Mouse (Mus musculus) Patski (cell line): ENCODE results near the gene Cryz. TPM values are rescaled to one million over a fixed set of nuclear protein-coding genes. Genes with fewer than 3 reads are reported as not detected.
A peak's percentile ranks its signal among the peaks of the same experiment; 100 is the strongest.

ENCODE experiments used
- ATAC-seq: fragments of 100-300 bp; one replicate; pipeline ENCODE4 v1.8.0; 2021
- CTCF ChIA-PET: fragments of 350-600 bp; sonication (Branson Sonifier 250); formaldehyde crosslinking; loops from one replicate; lab custom pipeline; 2022; ENCODE audit warnings: inconsistent platforms; lab: Charles Lee
- POLR2A ChIA-PET: fragments of 350-600 bp; sonication (Branson Sonifier 250); formaldehyde crosslinking; loops from one replicate; lab custom pipeline; 2022; ENCODE audit warnings: antibody characterized with exemption, inconsistent platforms; lab: Charles Lee
- DNase-seq: peaks from one replicate; pipeline ENCODE4 v3.0.0-alpha.2; 2011; ENCODE audit warnings: low read depth, low spot score
- H3K27me3 ChIP-seq: fragments of 371-371 bp; one replicate; pipeline ENCODE4 v1.5.1; 2021
- CTCF ChIP-seq: fragments of 100-300 bp; IDR thresholded peaks from one replicate; pipeline ENCODE4 v1.5.1; 2021
- in situ Hi-C: fragments of 300-500 bp; cut with MboI; formaldehyde crosslinking; loops from 3 replicates; pipeline ENCODE4 v1.11.1; 2018; ENCODE audit warnings: low pct_unique_long_range_greater_than_20kb, mixed read lengths
- polyA plus RNA-seq: library from polyadenylated mRNA; unstranded; gene quantifications from one replicate; pipeline ENCODE4 v1.2.3, GENCODE M21; 2021

Gene Cryz
- polyA plus RNA-seq = 116 TPM

DNA sequence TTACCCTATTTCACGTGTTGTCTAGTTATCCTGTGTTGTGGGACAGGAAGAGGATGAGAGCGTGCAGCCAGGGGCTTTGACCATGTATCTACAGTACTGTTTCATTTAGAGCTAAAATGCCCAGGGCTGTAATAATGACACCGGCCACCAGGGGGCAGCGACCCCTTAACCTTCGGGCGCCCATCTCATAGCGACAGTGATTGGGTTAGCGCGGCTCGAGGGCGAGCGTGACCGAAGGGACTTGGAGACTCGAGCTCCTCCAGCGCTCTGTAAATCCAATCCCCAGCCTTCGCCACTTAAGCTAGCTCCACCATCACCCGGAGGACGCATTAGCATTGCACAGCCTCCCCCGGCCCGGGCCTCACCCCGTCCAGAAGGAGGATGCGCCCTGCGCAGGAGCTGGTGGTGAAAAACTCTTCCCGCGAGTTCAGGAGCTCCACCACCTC, at the start of gene Cryz:
Cryz (plus strand) TSS at position 224 of the 446 bp plus-strand sequence.
- ChIA-PET CTCF (interaction anchor here (0.9 to 2.3 kb wide), 12 partner anchors 9 to 542 kb away, joined by 3 to 19 read pairs (median 4); partner anchors contain the start of genes Fpgt and Lrriq3), POLR2A (no interaction called here)
- no peak for TF ChIP-seq CTCF
- DNase-seq (peak; percentile 79), ATAC-seq (peak; percentile 92)
- in situ Hi-C loops = loop anchor here (10.0 kb wide), 1 partner anchor 498 kb away; the partner anchor contains the start of genes Fpgt and Lrriq3
- H3K27me3 ChIP-seq = no peaks in the 10 kb centered on the region

DNA sequence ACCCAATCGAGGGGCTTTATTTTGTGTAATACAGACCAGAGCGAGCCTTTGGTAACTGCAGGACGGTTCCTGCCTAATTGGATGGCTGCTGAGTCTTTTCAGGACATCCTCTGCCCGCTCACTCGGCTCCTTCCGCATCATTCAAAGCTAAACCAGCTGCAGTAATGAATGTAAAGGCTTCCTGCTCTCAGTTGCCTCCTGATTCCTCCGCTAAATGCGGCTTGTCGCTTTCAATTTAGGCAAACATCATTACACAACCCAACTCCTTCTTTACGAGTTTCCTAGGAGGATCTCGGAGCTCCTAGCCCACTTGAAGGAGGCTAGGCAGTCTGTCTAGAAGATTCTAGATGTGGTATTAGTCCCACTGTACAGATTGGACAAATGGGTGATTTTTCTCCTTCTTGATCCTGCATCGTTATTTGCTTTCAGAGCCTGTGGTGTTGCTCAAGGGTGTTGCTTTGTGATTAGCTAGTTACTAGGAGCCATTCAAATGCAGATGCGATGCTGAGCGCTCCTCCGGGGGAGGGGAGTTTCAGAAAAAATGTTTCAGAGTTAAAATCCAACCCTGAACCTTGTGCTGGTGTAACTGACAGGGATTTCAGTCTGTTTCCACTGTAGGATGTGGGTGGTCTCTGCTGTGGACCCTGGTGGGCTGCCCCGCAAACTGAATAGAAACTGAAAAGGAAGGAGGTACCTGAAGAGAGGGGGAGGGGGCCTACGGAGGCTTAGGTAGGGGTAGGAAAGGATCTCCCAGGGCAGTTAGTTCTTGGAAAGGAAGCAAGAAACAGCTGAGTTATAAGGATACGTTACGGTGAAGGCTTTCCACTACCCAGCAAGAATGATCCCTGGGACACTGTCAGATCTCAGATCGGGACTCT, 48.7 kb upstream of the Cryz start:
- peak; percentile 11 for ATAC-seq
- peaks cover 16% of the 10 kb centered on the region for H3K27me3 ChIP-seq
- POLR2A ChIA-PET = no interaction called here
- CTCF ChIA-PET = interaction anchor here (1.7 kb wide), 1 partner anchor 12 kb away, joined by 4 read pairs; no protein-coding TSS in a partner anchor
- no peak for TF ChIP-seq CTCF
- in situ Hi-C loops = no loop called here
- no peak for DNase-seq

DNA sequence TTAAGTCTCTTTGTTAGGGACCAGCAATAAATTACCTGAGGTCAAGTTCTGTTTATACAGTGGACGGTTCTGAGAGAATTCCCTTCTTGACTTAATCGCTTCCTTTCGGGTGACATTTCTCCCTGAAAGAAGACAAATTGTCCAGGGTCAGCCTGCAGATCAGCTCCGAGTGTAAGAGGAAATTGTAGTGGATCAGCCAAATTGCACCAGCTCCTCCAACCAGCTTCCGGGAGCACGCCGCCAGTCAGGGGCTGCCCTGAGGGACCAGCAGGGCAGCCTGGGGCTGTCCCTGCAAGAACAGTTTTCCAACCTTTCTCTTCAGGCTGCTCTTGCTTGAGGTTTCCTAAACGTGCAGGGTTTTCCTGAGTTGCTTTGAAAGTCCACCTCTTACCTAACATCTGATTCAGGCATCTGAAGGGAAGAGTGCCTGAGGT, 47.6 kb upstream of the Cryz start:
- TF ChIP-seq CTCF = no peak
- POLR2A ChIA-PET = no interaction called here
- ATAC-seq (no peak), DNase-seq (no peak)
- peaks cover 22% of the 10 kb centered on the region for H3K27me3 ChIP-seq
- CTCF ChIA-PET = interaction anchor here (1.3 kb wide), 1 partner anchor 24 kb away, joined by 4 read pairs; no protein-coding TSS in a partner anchor
- in situ Hi-C loops = no loop called here

DNA sequence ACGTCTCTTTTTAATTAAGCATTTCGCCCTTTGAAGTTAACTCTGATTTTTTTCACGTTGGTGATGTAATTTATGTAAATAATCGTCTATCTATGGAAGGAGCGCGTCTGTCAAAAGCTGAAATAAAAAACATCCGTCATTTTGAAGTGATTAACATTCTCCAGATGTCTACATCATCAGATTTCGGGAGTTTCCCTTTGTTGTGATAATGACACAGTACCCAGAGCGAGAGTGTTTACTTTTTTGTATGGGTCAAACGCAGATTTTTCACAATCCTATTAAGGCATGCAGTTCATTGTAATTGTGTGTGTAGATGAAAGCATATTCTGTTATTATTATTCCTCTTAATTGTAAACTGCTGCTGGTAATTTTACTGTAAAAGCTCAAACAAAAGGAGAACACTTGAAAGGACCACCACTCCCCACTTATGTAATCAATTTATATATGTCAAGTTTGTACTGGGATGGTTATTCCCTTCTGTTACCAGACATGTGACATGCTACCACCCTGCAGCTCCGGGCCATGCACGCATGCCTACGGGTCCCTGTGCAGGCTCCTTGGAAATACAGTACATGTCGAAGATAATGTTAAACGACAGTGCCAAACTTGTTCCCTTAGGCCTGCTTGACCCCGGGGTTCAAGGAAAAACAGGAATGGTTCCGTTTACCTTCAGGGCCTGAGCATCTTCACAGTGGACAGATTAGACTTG, 46.0 kb upstream of the Cryz start:
- peaks cover 24% of the 10 kb centered on the region for H3K27me3 ChIP-seq
- no peak for ATAC-seq
- in situ Hi-C loops = no loop called here
- no peak for DNase-seq
- TF ChIP-seq CTCF = no peak
- ChIA-PET POLR2A (no interaction called here), CTCF (interaction anchor here (1.3 kb wide), 1 partner anchor 22 kb away, joined by 4 read pairs; no protein-coding TSS in a partner anchor)

DNA sequence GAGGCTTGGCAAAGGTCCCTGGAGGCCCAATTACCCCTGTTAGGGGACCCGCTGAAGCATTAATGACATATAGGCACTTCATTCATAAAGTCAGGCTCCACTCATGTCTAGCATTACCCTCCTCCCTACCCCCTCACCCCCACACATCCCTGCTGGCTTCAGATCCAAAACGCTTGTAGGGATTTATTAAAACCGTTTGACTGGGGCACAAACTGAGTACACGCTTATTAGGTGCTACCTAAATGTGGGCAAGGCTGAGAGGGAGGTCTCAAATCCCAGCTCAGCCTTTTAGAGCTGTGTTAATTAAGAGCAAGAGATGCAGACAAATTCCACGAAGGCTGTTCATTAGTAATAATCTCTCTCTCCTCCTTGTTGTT, 45.5 kb upstream of the Cryz start:
- ATAC-seq (no peak), DNase-seq (no peak)
- ChIA-PET CTCF (no interaction called here), POLR2A (no interaction called here)
- no peak for TF ChIP-seq CTCF
- H3K27me3 ChIP-seq = peaks cover 24% of the 10 kb centered on the region
- in situ Hi-C loops = no loop called here

DNA sequence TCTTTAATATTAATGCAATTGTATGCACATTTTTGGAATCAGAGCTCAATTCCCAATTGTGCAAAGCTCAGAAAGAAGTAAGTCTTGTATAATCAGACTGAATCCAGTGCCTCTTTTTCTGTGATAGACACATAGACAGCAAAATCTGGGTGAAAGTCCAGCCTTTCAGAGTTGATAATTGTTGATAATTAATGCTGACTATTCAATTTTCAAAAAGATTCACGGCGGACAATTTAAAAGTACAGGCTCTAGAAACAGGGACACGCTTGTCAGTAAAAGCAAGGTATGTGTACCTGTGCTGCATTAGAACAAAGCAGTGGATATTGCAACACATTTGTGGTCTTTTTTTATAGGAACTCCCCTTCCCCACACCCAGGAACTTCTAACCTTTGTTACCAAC, 34.3 kb upstream of the Cryz start:
- CTCF ChIA-PET = no interaction called here
- in situ Hi-C loops = no loop called here
- H3K27me3 ChIP-seq = peaks cover 25% of the 10 kb centered on the region
- TF ChIP-seq CTCF = no peak
- ATAC-seq (no peak), DNase-seq (no peak)
- POLR2A ChIA-PET = no interaction called here

DNA sequence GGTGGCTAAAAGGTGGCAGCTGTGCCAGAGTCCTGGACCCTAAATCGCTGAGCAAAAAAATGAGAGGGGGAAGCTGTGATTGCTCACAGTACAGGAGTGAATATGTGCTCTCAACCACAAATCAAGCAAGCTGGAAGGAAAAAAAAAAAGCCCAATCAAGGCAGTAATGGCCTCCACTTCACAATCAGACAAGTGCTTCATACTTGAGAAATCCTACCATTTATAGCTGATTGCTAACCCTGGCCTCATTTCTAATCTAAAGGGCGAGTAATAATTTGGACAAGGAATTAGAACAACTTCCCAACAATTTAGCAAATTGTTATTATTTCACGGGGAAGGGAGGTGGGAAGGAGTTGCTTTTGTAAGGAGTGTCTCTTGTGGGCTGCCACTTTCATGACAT, 31.1 kb upstream of the Cryz start:
- ATAC-seq = no peak
- CTCF ChIA-PET = interaction anchor here (0.7 kb wide), 1 partner anchor 296 kb away, joined by 3 read pairs; no protein-coding TSS in a partner anchor
- in situ Hi-C loops = no loop called here

DNA sequence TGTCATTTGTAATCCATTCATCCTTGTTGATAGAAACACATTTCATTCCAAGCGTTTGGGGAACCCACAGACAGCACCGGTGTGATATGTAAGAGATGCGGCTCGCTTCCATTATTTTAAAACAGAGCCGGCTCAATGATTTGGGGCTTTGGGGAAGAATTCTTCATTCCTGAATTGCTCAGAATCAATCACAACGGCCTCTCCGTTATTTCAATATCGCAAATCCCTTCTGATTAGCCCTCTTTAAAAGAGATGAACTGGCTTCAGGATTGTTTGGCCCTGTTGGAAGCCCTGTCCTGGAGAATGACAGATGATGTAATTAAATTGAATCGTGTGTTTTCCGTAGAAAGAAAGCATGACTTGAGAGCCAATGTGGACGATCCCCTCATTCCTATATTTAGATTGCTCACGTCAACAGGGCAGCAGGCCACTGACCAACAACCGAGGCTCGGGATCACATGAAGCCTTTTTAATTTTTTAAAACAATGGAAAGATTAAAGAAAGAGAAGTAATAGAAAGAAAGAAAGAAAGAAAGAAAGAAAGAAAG, 26.4 kb upstream of the Cryz start:
- no peak for DNase-seq
- TF ChIP-seq CTCF = no peak
- no peak for ATAC-seq
- in situ Hi-C loops = loop anchor here (5.0 to 10.0 kb wide), 2 partner anchors 298 to 615 kb away; no protein-coding TSS in a partner anchor
- ChIA-PET POLR2A (no interaction called here), CTCF (interaction anchor here (1.0 to 3.4 kb wide), 7 partner anchors 9 to 302 kb away, joined by 3 to 34 read pairs (median 4); partner anchors contain the start of genes Cryz and Tyw3)
- H3K27me3 ChIP-seq = peaks cover 34% of the 10 kb centered on the region

More for the DNA sequence above, 31.1 kb upstream of the Cryz start:
- no peak for DNase-seq
- peaks cover 43% of the 10 kb centered on the region for H3K27me3 ChIP-seq
- POLR2A ChIA-PET = no interaction called here
- TF ChIP-seq CTCF = no peak

DNA sequence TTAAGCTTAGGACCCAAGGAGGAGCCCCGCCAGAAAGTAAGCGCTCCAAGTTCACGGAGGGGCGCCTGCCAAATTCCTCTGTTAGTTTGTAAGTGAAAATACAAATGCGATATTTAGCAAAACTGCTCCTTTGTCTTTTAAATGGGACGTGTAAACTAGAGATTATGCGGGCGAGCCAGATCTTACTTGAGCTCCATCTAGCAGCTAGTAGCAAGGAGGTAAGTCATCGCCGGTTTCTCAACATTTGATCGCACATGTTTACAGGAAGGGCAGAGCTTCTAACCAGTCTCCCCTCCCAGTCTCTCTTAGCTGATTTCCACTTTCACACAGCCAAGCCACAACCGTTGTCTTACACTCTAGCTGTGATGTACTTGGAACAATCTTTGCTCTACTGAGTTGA, 25.7 kb upstream of the Cryz start:
- CTCF ChIA-PET = interaction anchor here (1.0 to 3.4 kb wide), 7 partner anchors 9 to 303 kb away, joined by 3 to 34 read pairs (median 4); partner anchors contain the start of genes Cryz and Tyw3
- ATAC-seq = no peak
- peaks cover 34% of the 10 kb centered on the region for H3K27me3 ChIP-seq
- POLR2A ChIA-PET = no interaction called here
- no peak for TF ChIP-seq CTCF
- in situ Hi-C loops = loop anchor here (5.0 to 10.0 kb wide), 2 partner anchors 298 to 616 kb away; no protein-coding TSS in a partner anchor
- DNase-seq = no peak

DNA sequence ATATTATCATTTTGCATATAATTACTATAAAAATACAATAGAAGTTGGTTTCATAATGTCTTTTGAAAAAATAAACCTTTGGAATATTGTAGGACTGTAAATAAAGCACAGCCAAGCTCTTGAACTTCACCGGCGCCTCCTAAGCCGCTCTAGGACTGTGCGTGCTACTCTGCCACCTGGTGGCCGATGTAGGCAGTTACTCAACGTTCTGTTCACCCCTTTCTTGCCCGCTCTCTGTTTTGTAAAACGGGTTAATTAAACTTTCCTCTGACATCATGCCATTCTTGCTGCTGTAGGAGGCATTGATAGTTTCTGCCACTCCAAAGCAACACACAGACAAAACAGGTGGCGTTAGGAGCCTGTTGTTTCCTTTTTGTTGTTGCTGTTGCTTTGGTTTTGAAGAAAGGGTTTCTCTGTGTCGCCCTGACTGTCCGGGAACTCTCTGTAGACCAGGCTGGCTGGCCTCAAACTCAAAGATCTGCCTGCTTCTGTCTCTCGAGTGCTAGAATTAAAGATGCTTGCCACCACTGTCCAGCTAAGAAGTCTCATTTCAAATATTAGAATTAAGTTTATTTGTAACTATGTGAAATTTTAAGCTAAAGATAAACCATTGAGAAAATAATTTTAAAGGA, 24.1 kb upstream of the Cryz start:
- TF ChIP-seq CTCF = peak; percentile 92
- ChIA-PET CTCF (interaction anchor here (0.5 to 3.4 kb wide), 20 partner anchors 9 to 427 kb away, joined by 3 to 34 read pairs (median 3); no protein-coding TSS in a partner anchor), POLR2A (no interaction called here)
- no peak for DNase-seq
- ATAC-seq = peak; percentile 88
- H3K27me3 ChIP-seq = peaks cover 23% of the 10 kb centered on the region
- in situ Hi-C loops = loop anchor here (5.0 to 10.0 kb wide), 2 partner anchors 300 to 618 kb away; no protein-coding TSS in a partner anchor
